Mouse (Mus musculus): ENCODE results near the gene Slc30a6. TPM values are rescaled to one million over a fixed set of nuclear protein-coding genes. Genes with fewer than 3 reads are reported as not detected.

Gene Slc30a6
- 41.5 and 43.0 TPM in 2 replicates for polyA plus RNA-seq (2015; fragmentation: Nextera tagmentation; extraction: Ambion mirVana)

DNA sequence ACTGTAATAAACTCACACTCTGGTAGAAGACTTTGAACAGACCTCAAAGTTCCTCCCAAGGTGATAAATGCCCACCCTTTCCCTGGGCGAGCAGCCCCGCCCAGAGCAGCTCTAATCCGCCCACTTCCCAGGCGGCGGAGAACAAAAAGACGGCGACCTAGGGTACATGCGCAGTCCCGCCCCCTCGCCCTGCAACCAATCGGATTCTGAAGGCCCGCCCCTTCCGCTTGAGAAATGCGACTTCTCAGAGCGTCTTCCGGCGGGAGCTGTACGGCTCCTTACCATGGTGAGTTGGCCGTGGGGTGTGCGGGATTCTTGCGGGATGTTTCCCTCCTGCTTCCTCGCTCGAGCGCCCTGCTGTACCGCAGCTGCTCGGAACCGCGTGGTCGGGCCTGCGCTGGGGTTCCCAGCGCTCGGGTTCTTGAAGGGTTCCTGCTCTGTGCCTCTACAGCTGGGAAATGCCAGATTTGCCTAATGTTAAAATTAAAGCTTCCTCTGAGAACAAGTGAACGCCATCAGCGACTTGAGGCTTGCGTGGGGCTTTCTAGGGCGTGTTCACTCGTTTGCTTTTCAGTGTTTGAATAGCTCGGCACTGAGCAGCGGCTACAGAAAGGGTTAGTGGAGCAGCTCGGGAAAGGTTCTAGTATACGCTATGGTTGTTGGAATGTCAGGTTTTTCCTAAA, at the start of gene Slc30a6:
TSS of gene Slc30a6 (plus strand) at position 226 of the 683 bp plus-strand sequence.
- H3K27me3 ChIP-seq: no peaks in the 10 kb centered on the region
- H3K27ac ChIP-seq: peak within 1 kb of the TSS; percentile 92
- H3K4me3 ChIP-seq: peak within 1 kb of the TSS; percentile 90
- no peaks in the 10 kb centered on the region for H3K36me3 ChIP-seq
- peak within 1 kb of the TSS; percentile 95 for H3K9ac ChIP-seq
- H3K9me3 ChIP-seq: no peaks in the 10 kb centered on the region
- WGBS: under 1% methylated on average over 41 of the region's 41 CpGs
- peak within 1 kb of the TSS; percentile 72 for H3K4me2 ChIP-seq
- H3K4me1 ChIP-seq: peaks cover 8% of the 10 kb centered on the region; the same call in 1 of the 2 replicates
- peak; percentile 99 for ATAC-seq (ENCODE audit: borderline replicate concordance, extremely low read depth, low FRiP score, low TSS enrichment)

DNA sequence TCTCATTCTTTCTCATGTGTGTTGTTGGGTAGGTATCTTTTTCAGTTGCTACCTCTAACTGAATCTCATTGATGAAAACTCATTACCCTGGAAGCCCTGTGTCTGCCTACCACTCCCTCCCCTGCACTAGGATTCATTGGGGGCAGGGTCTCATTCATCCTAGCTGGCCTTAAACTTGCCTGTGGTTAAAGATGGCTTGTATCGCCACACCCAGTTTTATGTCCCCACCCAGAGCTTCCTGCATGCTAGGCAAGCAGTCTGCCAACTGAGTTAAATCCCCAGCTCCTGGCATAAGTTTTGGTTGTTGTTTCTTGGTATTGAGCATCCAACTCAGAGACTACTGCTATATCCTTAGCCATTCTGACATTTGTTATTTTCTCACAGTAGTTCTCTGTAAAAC, 31.8 kb upstream of the Slc30a6 start:
- H3K27ac ChIP-seq: no peak overlapping the region
- H3K36me3 ChIP-seq: peaks cover 33% of the 10 kb centered on the region
- 100% methylated on average over 1 of the region's 1 CpGs for WGBS
- no peaks in the 10 kb centered on the region for H3K27me3 ChIP-seq
- no peak overlapping the region for H3K9ac ChIP-seq
- H3K4me1 ChIP-seq: no peaks in the 10 kb centered on the region
- no peak for ATAC-seq (ENCODE audit: borderline replicate concordance, extremely low read depth, low FRiP score, low TSS enrichment)
- H3K4me3 ChIP-seq: no peak overlapping the region
- H3K4me2 ChIP-seq: no peak overlapping the region
- no peaks in the 10 kb centered on the region for H3K9me3 ChIP-seq

DNA sequence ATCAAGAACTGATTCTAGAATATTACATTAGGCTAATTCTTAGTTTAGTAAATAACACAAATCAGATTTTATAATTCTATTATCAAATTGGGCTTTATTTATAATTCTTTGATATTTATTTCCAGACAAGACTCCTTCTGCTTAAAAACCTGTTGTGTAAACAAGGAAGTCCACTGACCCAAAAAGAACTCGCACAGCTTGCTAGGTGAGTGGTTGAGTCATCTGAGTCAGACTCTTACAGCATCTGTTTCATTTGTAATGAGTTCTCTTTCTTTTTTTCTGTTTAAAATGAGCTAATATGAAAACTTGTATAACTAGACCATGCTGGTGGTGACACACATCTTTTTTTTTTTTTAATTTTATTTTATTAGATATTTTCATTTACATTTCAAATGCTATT, 18.5 kb upstream of the Slc30a6 start:
- no peak for ATAC-seq (ENCODE audit: borderline replicate concordance, extremely low read depth, low FRiP score, low TSS enrichment)
- whole genome bisulfite sequencing: 71% methylated on average over 1 of the region's 1 CpGs
- Histone ChIP-seq H3K4me3 (no peak overlapping the region), H3K36me3 (peaks cover 56% of the 10 kb centered on the region), H3K27me3 (no peaks in the 10 kb centered on the region), H3K4me1 (no peaks in the 10 kb centered on the region), H3K27ac (no peak overlapping the region), H3K4me2 (no peak overlapping the region), H3K9me3 (no peaks in the 10 kb centered on the region), H3K9ac (no peak overlapping the region)

GRCm38 (mm10) chr17:74386657-74387056, 8.8 kb upstream of the Slc30a6 start:
- Histone ChIP-seq H3K9me3 (no peaks in the 10 kb centered on the region), H3K9ac (no peak overlapping the region), H3K36me3 (peaks cover 48% of the 10 kb centered on the region), H3K27ac (no peak overlapping the region), H3K4me3 (no peak overlapping the region), H3K4me2 (no peak overlapping the region), H3K4me1 (no peaks in the 10 kb centered on the region), H3K27me3 (no peaks in the 10 kb centered on the region)
- ATAC-seq (ENCODE audit: borderline replicate concordance, extremely low read depth, low FRiP score, low TSS enrichment): no peak

DNA sequence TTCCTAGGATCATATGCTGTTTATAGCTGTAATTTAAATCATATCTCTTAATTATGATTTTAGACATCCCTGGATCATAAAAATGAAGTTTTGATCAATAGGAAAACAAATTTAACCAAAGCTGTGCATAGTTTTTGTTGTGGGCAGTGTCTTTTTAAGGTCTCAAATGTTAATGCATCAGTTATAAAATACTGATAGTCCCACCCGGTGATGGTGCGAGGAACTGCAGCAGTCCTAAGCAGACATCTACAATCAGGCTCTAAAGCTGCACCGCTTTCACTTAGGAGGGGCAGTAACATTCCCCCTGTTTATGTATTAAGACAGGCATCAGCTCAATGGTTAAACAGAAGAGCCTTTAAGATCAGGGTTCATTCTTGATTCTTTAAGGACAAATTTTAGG, 5.6 kb upstream of the Slc30a6 start:
- H3K36me3 ChIP-seq: peaks cover 29% of the 10 kb centered on the region
- H3K4me1 ChIP-seq: no peaks in the 10 kb centered on the region
- H3K27ac ChIP-seq: no peak overlapping the region
- WGBS: 76% methylated on average over 3 of the region's 3 CpGs
- H3K27me3 ChIP-seq: no peaks in the 10 kb centered on the region
- H3K9ac ChIP-seq: no peak overlapping the region
- no peak for ATAC-seq (ENCODE audit: borderline replicate concordance, extremely low read depth, low FRiP score, low TSS enrichment)
- no peaks in the 10 kb centered on the region for H3K9me3 ChIP-seq
- H3K4me3 ChIP-seq: no peak overlapping the region
- no peak overlapping the region for H3K4me2 ChIP-seq

DNA sequence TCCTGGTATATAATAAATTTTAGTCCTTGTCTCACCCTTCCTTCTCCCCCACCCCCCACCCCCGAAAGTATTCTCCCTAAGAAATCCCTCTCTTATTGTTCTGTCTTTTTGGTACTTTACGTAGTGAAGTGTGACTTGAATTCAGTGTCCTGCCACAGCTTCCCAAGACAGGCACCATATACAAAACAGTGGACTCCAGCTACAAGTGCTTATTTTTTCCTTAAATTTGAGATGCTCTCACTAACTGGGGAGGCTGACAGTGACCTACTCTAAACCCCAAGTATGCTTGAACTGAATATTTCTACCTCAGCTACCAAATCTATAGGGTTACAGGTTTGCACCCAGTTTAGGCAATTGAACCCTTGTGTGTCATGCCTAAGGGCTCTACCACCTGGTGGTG, 1.0 kb upstream of the Slc30a6 start:
- H3K36me3 ChIP-seq: no peaks in the 10 kb centered on the region
- H3K4me1 ChIP-seq: peaks cover 8% of the 10 kb centered on the region; the same call in 1 of the 2 replicates
- WGBS: 61% methylated on average over 2 of the region's 2 CpGs
- no peaks in the 10 kb centered on the region for H3K9me3 ChIP-seq
- no peaks in the 10 kb centered on the region for H3K27me3 ChIP-seq
- no peak overlapping the region; the same call in 1 of the 2 replicates for H3K4me3 ChIP-seq
- no peak for ATAC-seq (ENCODE audit: borderline replicate concordance, extremely low read depth, low FRiP score, low TSS enrichment)
- no peak overlapping the region for H3K9ac ChIP-seq
- H3K4me2 ChIP-seq: peak overlapping the region; percentile 72; the same call in 1 of the 2 replicates
- no peak overlapping the region for H3K27ac ChIP-seq

GRCm38 (mm10) chr17:74394855-74395254, 553 bp upstream of the Slc30a6 start:
- peaks cover 8% of the 10 kb centered on the region; the same call in 1 of the 2 replicates for H3K4me1 ChIP-seq
- H3K36me3 ChIP-seq: no peaks in the 10 kb centered on the region
- H3K27me3 ChIP-seq: no peaks in the 10 kb centered on the region
- no peaks in the 10 kb centered on the region for H3K9me3 ChIP-seq
- ATAC-seq (ENCODE audit: borderline replicate concordance, extremely low read depth, low FRiP score, low TSS enrichment): 0 out of 2 replicates have a peak, but pooled peaks have one; percentile 31
- WGBS: 24% methylated on average over 16 of the region's 16 CpGs
- peak overlapping the region; percentile 90 for H3K4me3 ChIP-seq
- H3K27ac ChIP-seq: peak overlapping the region; percentile 39; the same call in 1 of the 2 replicates
- peak overlapping the region; percentile 72 for H3K4me2 ChIP-seq
- peak overlapping the region; percentile 30 for H3K9ac ChIP-seq

GRCm38 (mm10) chr17:74396766-74397165, 1.4 kb downstream of the Slc30a6 start:
- peak overlapping the region; percentile 95; the same call in 1 of the 2 replicates for H3K9ac ChIP-seq
- H3K4me3 ChIP-seq: peak overlapping the region; percentile 90
- ATAC-seq (ENCODE audit: borderline replicate concordance, extremely low read depth, low FRiP score, low TSS enrichment): no peak
- no peaks in the 10 kb centered on the region for H3K27me3 ChIP-seq
- no peaks in the 10 kb centered on the region for H3K36me3 ChIP-seq
- H3K4me2 ChIP-seq: peak overlapping the region; percentile 72
- no peaks in the 10 kb centered on the region for H3K9me3 ChIP-seq
- peaks cover 8% of the 10 kb centered on the region; the same call in 1 of the 2 replicates for H3K4me1 ChIP-seq
- H3K27ac ChIP-seq: no peak overlapping the region
- 72% methylated on average over 4 of the region's 4 CpGs for WGBS

- WGBS: 68% methylated on average over 2 of the region's 2 CpGs
- no peaks in the 10 kb centered on the region for H3K27me3 ChIP-seq
- H3K9ac ChIP-seq: no peak overlapping the region
- H3K9me3 ChIP-seq: no peaks in the 10 kb centered on the region
- H3K4me2 ChIP-seq: 0 out of 2 replicates have a peak overlapping the region, but pooled peaks have one; percentile 72
- H3K4me3 ChIP-seq: no peak overlapping the region
- no peaks in the 10 kb centered on the region for H3K36me3 ChIP-seq
- no peak overlapping the region for H3K27ac ChIP-seq
- peaks cover 8% of the 10 kb centered on the region; the same call in 1 of the 2 replicates for H3K4me1 ChIP-seq
- no peak for ATAC-seq (ENCODE audit: borderline replicate concordance, extremely low read depth, low FRiP score, low TSS enrichment)
Measured at GRCm38 (mm10) chr17:74397173-74397572, 1.8 kb downstream of the Slc30a6 start.

DNA sequence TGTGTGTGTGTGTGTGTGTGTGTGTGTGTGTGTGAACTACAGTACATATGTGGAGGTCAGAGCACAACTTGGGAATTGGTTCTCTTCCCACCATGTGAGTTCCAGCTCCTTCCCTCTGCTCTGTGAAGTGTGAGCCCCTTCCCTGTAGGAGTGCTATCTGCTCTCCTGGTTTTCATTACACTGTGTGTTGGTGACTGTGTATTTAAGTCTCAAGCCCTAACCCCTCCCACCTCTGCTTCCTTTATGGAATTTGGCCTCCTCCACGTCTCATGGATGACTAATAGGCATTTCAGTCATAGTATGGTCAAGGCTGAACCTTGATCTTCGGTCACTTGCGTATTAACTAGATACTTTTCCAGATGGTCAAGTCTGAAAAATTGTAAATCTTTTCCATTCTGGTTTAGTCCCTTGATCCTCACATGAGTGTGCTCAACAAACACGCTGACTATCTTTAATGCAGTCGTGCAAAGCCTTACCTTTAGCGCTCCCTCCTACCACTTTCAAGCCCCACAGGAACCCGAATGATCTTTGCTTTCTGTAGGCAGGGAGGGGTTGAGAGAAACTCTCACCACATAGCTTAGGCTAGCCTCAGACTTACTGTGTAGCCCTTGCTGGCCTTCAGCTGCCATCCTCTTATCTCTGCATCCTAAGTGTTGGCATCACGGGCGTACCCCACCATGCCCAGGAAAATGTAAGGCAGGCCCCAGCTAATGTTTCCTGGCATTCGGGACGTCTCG, 7.2 kb downstream of the Slc30a6 start:
- H3K9ac ChIP-seq: no peak overlapping the region
- no peaks in the 10 kb centered on the region for H3K4me1 ChIP-seq
- H3K4me2 ChIP-seq: no peak overlapping the region
- no peak for ATAC-seq (ENCODE audit: borderline replicate concordance, extremely low read depth, low FRiP score, low TSS enrichment)
- H3K27me3 ChIP-seq: no peaks in the 10 kb centered on the region
- no peaks in the 10 kb centered on the region for H3K9me3 ChIP-seq
- peaks cover 39% of the 10 kb centered on the region for H3K36me3 ChIP-seq
- no peak overlapping the region for H3K27ac ChIP-seq
- H3K4me3 ChIP-seq: no peak overlapping the region
- WGBS: 88% methylated on average over 12 of the region's 12 CpGs

DNA sequence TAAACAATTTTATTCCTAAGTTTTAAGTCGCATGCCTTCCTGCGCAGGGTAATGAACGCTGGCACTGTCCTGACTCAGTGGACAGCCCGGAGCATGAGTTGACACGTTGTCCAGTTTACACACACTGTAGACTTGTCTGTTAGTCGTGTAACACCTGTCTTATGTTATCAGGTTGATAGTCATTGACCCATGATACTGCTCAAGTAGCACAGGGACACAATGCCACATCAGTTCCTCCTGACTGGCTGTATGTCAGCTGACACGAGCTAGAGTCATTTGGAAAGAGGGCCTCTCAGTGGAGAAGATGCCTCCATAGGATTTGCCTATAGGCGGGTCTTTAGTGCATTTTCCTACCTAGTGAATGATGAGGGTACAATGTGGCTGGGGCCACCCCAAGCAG, 11.1 kb downstream of the Slc30a6 start:
- ATAC-seq (ENCODE audit: borderline replicate concordance, extremely low read depth, low FRiP score, low TSS enrichment): no peak
- no peak overlapping the region for H3K4me2 ChIP-seq
- WGBS: 78% methylated on average over 8 of the region's 8 CpGs
- no peak overlapping the region for H3K9ac ChIP-seq
- no peaks in the 10 kb centered on the region for H3K9me3 ChIP-seq
- no peaks in the 10 kb centered on the region for H3K27me3 ChIP-seq
- H3K36me3 ChIP-seq: peaks cover 59% of the 10 kb centered on the region
- H3K27ac ChIP-seq: no peak overlapping the region
- H3K4me3 ChIP-seq: no peak overlapping the region
- H3K4me1 ChIP-seq: no peaks in the 10 kb centered on the region

DNA sequence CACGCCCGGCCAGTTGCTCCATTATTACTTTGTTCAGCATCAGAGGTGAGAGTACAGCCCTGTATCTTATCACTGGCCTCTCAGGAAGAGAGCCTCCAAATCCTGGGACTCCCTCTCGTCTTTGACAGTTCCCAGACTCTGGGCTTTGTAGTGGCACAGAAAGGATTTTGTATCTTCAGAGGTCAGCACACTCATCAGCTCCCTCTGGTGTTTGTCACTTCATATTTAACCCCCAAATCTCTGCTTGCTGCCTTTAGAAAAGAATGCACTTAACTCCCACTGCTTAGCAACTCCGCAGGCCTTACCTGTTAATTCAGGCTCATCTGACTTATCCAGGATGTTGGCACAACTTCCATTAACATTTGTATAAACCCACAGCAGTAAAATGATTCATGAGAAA, 14.3 kb downstream of the Slc30a6 start:
- no peak for ATAC-seq (ENCODE audit: borderline replicate concordance, extremely low read depth, low FRiP score, low TSS enrichment)
- WGBS: 60% methylated on average over 4 of the region's 4 CpGs
- no peak overlapping the region for H3K4me3 ChIP-seq

More for the DNA sequence above, 14.3 kb downstream of the Slc30a6 start:
- Histone ChIP-seq H3K4me2 (no peak overlapping the region), H3K27ac (no peak overlapping the region), H3K4me1 (no peaks in the 10 kb centered on the region), H3K9ac (no peak overlapping the region), H3K27me3 (no peaks in the 10 kb centered on the region), H3K36me3 (peaks cover 63% of the 10 kb centered on the region), H3K9me3 (no peaks in the 10 kb centered on the region)
